Mouse (Mus musculus): ENCODE measurements around the gene Mpped2. TPM values are rescaled to one million over a fixed set of nuclear protein-coding genes. Genes with fewer than 3 reads are reported as not detected.
A peak's percentile ranks its signal among the peaks of the same experiment; 100 is the strongest.

The Mpped2 gene
- polyA plus RNA-seq, 1 experiment from 2014 or later: 1.3 TPM

DNA sequence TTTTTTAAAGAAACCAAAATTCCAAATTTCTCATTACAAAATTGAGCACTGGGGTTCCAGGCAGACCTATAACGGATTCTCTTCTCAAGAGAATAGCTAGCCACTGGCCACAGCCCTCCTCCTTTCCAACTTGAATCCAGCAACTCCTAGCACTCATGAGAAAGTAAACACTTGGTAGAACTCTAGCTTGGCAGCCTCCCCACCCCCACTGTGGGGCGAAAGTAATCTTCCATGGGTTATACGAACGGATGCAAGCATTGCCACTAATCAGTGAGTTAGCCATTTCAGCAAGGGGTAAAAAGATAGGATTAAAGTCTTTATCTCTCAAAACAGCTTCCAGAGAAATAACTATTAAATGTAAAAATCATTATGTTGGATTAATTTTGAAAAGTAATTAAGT, 40.9 kb downstream of the Mpped2 start:
- H3K9ac ChIP-seq (replicated peaks): no peak overlapping the region
- no peaks in the 10 kb centered on the region for H3K27me3 ChIP-seq (ENCODE audit: insufficient read depth, low read length)
- TF ChIP-seq EP300 (IDR thresholded peaks at IDR 0.05; ENCODE audit: low read depth): peak; percentile 61; the same call in 1 of the 2 replicates
- TF ChIP-seq CTCF (IDR thresholded peaks at IDR 0.05; ENCODE audit: low read depth): no peak
- DNase-seq: no peak
- no peaks in the 10 kb centered on the region for H3K36me3 ChIP-seq (replicated peaks; ENCODE audit: insufficient read depth, low read length)
- no peaks in the 10 kb centered on the region for H3K9me3 ChIP-seq (ENCODE audit: low read length)
- no peak overlapping the region for H3K4me2 ChIP-seq (ENCODE audit: low read depth, low read length)
- H3K4me1 ChIP-seq (ENCODE audit: insufficient read depth): 0 out of 2 replicates have a peak, but pooled peaks cover 2% of the 10 kb centered on the region
- WGBS (ENCODE audit: insufficient replicate concordance): 58% methylated on average over 4 of the region's 4 CpGs
- no peak overlapping the region for H3K27ac ChIP-seq (ENCODE audit: low read depth)
- no peak for ATAC-seq
- H3K4me3 ChIP-seq (ENCODE audit: low read depth, low read length): no peak overlapping the region

DNA sequence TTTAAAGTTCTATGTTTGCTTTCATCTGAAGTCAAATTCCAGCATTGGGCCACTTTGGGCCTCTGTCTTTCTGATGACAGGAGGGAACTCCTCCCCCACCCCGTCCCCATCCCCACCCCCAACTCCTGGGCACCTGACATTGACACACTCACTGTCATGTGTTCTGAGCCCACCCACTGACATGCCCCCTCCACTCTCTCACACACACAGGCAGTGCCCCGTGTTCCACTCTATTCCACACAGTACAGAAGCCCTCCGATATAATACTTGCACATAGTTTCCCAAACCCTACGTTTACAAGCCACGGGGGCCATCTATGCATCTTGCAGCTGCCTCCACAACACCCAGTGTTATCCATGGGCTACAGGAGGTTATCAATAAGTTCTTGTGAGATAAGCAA, 42.1 kb downstream of the Mpped2 start:
- H3K27me3 ChIP-seq (ENCODE audit: insufficient read depth, low read length): no peaks in the 10 kb centered on the region
- TF ChIP-seq EP300 (IDR thresholded peaks at IDR 0.05; ENCODE audit: low read depth) (no peak), CTCF (IDR thresholded peaks at IDR 0.05; ENCODE audit: low read depth) (no peak)
- H3K9ac ChIP-seq (replicated peaks): no peak overlapping the region
- DNase-seq (no peak), ATAC-seq (no peak)
- 61% methylated on average over 5 of the region's 5 CpGs for WGBS (ENCODE audit: insufficient replicate concordance)
- 0 out of 2 replicates have a peak, but pooled peaks cover 2% of the 10 kb centered on the region for H3K4me1 ChIP-seq (ENCODE audit: insufficient read depth)
- H3K36me3 ChIP-seq (replicated peaks; ENCODE audit: insufficient read depth, low read length): no peaks in the 10 kb centered on the region
- H3K4me2 ChIP-seq (ENCODE audit: low read depth, low read length): no peak overlapping the region
- no peak overlapping the region for H3K4me3 ChIP-seq (ENCODE audit: low read depth, low read length)
- no peak overlapping the region for H3K27ac ChIP-seq (ENCODE audit: low read depth)
- no peaks in the 10 kb centered on the region for H3K9me3 ChIP-seq (ENCODE audit: low read length)

DNA sequence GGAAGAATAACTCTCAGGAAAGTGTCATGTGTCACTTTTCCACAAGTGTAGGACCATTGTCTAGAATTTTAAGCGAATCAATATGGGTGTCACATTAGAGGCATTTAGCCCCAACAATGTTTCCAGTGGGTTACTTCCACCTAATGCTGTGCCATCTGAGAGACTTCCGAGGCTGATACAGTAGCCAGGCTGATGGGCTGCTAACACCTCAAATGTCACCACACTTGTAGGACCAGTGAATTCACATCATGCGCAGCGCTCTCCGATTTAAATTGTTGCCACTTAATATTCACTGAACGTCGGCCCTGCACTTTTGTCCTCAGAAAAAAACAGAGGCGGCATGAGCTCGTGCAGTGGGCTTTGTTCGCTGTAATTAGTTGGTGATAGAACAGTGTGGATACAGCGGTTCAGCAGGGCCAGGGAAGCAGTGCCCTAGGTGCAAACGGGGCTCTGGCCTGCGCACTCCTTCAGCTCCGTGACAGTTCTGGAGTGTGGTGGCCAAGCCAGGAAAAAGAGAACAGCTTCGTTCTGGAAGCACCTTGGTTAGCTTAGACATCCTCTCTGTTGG, 42.8 kb downstream of the Mpped2 start:
- Histone ChIP-seq H3K4me2 (ENCODE audit: low read depth, low read length) (no peak overlapping the region), H3K4me1 (ENCODE audit: insufficient read depth) (0 out of 2 replicates have a peak, but pooled peaks cover 2% of the 10 kb centered on the region), H3K36me3 (replicated peaks; ENCODE audit: insufficient read depth, low read length) (no peaks in the 10 kb centered on the region), H3K27ac (ENCODE audit: low read depth) (no peak overlapping the region), H3K9ac (replicated peaks) (no peak overlapping the region), H3K4me3 (ENCODE audit: low read depth, low read length) (no peak overlapping the region), H3K9me3 (ENCODE audit: low read length) (no peaks in the 10 kb centered on the region), H3K27me3 (ENCODE audit: insufficient read depth, low read length) (no peaks in the 10 kb centered on the region)
- 86% methylated on average over 15 of the region's 15 CpGs for WGBS (ENCODE audit: insufficient replicate concordance)
- DNase-seq (no peak), ATAC-seq (no peak)
- no peak for TF ChIP-seq CTCF (IDR thresholded peaks at IDR 0.05; ENCODE audit: low read depth)

DNA sequence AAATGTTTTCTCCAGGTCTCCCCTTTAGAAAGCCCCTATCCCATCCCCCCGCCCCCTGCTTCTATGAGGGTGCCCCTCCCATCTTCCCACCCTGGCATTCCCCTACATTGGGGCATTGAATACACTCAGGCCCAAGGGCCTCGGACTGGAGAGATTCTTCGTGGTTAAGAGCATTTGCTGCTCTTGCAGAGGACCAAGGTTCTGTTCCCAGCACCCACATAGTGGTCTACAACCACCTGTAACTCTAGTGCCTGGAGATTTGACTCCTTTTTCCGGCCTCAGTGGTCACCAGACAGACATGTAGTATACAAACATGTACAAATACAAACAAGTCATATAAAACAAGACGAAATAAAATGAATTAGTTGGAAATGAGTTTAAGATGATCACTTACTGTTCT, 45.9 kb downstream of the Mpped2 start:
- Histone ChIP-seq H3K4me2 (ENCODE audit: low read depth, low read length) (no peak overlapping the region), H3K9ac (replicated peaks) (no peak overlapping the region), H3K27ac (ENCODE audit: low read depth) (no peak overlapping the region), H3K9me3 (ENCODE audit: low read length) (no peaks in the 10 kb centered on the region), H3K27me3 (ENCODE audit: insufficient read depth, low read length) (no peaks in the 10 kb centered on the region), H3K4me3 (ENCODE audit: low read depth, low read length) (no peak overlapping the region), H3K36me3 (replicated peaks; ENCODE audit: insufficient read depth, low read length) (no peaks in the 10 kb centered on the region), H3K4me1 (ENCODE audit: insufficient read depth) (no peaks in the 10 kb centered on the region)
- TF ChIP-seq CTCF (IDR thresholded peaks at IDR 0.05; ENCODE audit: low read depth) (no peak), EP300 (IDR thresholded peaks at IDR 0.05; ENCODE audit: low read depth) (no peak)
- DNase-seq (no peak), ATAC-seq (no peak)
- 75% methylated on average over 5 of the region's 5 CpGs for WGBS (ENCODE audit: insufficient replicate concordance)

DNA sequence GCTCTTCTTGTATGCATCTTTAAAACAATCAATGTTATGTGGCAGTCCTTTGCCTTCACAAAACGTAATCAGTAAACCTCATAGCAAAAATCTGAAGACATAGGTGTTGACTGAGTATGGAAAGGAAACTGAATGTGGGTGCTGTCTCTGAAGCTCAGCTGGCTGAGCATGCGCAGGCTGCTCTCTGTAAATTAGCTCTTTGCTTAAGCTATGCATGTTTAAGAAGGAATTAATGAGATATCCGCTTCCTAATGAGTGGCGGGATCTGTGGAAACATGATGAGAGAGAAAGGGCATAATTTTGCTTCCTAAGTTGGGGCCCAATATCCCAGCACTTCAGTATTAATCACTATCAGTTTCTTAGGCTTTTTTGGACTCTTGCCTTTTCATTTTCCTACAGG, 51.0 kb downstream of the Mpped2 start:
- DNase-seq (no peak), ATAC-seq (no peak)
- Histone ChIP-seq H3K27ac (ENCODE audit: low read depth) (no peak overlapping the region), H3K9me3 (ENCODE audit: low read length) (no peaks in the 10 kb centered on the region), H3K4me1 (ENCODE audit: insufficient read depth) (no peaks in the 10 kb centered on the region), H3K27me3 (ENCODE audit: insufficient read depth, low read length) (no peaks in the 10 kb centered on the region), H3K4me3 (ENCODE audit: low read depth, low read length) (no peak overlapping the region), H3K36me3 (replicated peaks; ENCODE audit: insufficient read depth, low read length) (no peaks in the 10 kb centered on the region), H3K4me2 (ENCODE audit: low read depth, low read length) (no peak overlapping the region), H3K9ac (replicated peaks) (no peak overlapping the region)
- no peak for TF ChIP-seq CTCF (IDR thresholded peaks at IDR 0.05; ENCODE audit: low read depth)
- TF ChIP-seq EP300 (IDR thresholded peaks at IDR 0.05; ENCODE audit: low read depth): no peak
- WGBS (ENCODE audit: insufficient replicate concordance): 88% methylated on average over 4 of the region's 4 CpGs

DNA sequence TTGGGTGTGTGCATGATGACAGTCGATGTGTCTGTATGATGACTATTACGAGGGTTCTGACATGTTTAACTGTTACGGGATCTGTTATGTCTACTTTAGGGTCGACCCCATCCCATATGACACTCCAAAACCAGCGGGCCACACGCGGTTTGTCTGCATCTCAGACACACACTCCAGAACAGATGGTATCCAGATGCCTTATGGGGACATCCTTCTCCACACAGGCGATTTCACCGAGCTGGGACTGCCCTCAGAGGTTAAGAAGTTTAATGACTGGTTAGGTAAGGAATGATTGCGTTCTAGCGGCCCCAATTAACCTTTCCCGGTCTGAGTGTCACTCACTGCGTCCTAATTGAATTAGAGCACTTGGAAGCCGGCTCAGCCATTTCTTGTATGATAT, 51.5 kb downstream of the Mpped2 start:
- 85% methylated on average over 14 of the region's 14 CpGs for WGBS (ENCODE audit: insufficient replicate concordance)
- H3K4me2 ChIP-seq (ENCODE audit: low read depth, low read length): no peak overlapping the region
- H3K27me3 ChIP-seq (ENCODE audit: insufficient read depth, low read length): no peaks in the 10 kb centered on the region
- no peak overlapping the region for H3K27ac ChIP-seq (ENCODE audit: low read depth)
- DNase-seq (no peak), ATAC-seq (no peak)
- TF ChIP-seq CTCF (IDR thresholded peaks at IDR 0.05; ENCODE audit: low read depth) (no peak), EP300 (IDR thresholded peaks at IDR 0.05; ENCODE audit: low read depth) (no peak)
- no peak overlapping the region for H3K4me3 ChIP-seq (ENCODE audit: low read depth, low read length)
- no peaks in the 10 kb centered on the region for H3K36me3 ChIP-seq (replicated peaks; ENCODE audit: insufficient read depth, low read length)
- no peaks in the 10 kb centered on the region for H3K4me1 ChIP-seq (ENCODE audit: insufficient read depth)
- no peaks in the 10 kb centered on the region for H3K9me3 ChIP-seq (ENCODE audit: low read length)
- no peak overlapping the region for H3K9ac ChIP-seq (replicated peaks)

DNA sequence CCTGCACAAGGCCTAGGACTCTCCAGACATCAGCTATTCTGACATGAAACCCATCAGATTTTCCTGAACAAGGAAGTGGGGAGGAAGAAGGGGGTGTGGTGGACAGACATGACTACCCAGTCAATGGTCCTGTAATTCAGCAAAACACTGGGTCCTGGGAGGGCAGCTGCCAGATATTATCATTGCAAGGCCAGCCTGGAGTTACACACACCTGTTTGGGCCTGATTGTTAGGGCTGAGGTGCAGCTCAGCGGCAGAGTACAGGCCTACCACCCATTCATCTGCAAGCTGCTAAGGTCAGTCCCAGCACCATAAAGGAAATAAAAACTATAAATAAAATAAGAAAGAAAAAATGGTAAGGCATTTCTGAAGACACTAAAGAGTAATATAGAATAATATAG, 52.3 kb downstream of the Mpped2 start:
- H3K36me3 ChIP-seq (replicated peaks; ENCODE audit: insufficient read depth, low read length): no peaks in the 10 kb centered on the region
- no peak overlapping the region for H3K9ac ChIP-seq (replicated peaks)
- 72% methylated on average over 1 of the region's 1 CpGs for WGBS (ENCODE audit: insufficient replicate concordance)
- no peaks in the 10 kb centered on the region for H3K4me1 ChIP-seq (ENCODE audit: insufficient read depth)
- H3K27me3 ChIP-seq (ENCODE audit: insufficient read depth, low read length): no peaks in the 10 kb centered on the region
- no peak overlapping the region for H3K27ac ChIP-seq (ENCODE audit: low read depth)
- H3K4me2 ChIP-seq (ENCODE audit: low read depth, low read length): no peak overlapping the region
- no peak overlapping the region for H3K4me3 ChIP-seq (ENCODE audit: low read depth, low read length)
- TF ChIP-seq EP300 (IDR thresholded peaks at IDR 0.05; ENCODE audit: low read depth): no peak
- no peak for TF ChIP-seq CTCF (IDR thresholded peaks at IDR 0.05; ENCODE audit: low read depth)
- DNase-seq: no peak
- no peaks in the 10 kb centered on the region for H3K9me3 ChIP-seq (ENCODE audit: low read length)
- ATAC-seq: no peak

Data from liver, postnatal 0 days (tissue).